Mouse (Mus musculus) midbrain, embryonic 11.5 days (tissue): ENCODE measurements around the gene Thra. TPM values are rescaled to one million over a fixed set of nuclear protein-coding genes. Genes with fewer than 3 reads are reported as not detected.

Experiments
- ATAC-seq: fragments of 200-750 bp; cut with Nextera tagmentation; 2 replicates; pipeline ENCODE4 v1.8.0; 2017; ENCODE audit warnings: moderate TSS enrichment, moderate library complexity; ENCODE audit not compliant: low FRiP score
- DNase-seq: peaks from one replicate; pipeline ENCODE4 v3.0.0; 2015; ENCODE audit warnings: low spot score; ENCODE audit errors: missing footprints
- H3K27ac ChIP-seq: fragments of 300-500 bp; sonication (generic); 2 replicates; pipeline ENCODE4 v1.5.1; 2014; ENCODE audit warnings: low read depth, low read length
- H3K27me3 ChIP-seq: fragments of 300-500 bp; sonication (generic); 2 replicates; pipeline ENCODE4 v1.6.1; 2014; ENCODE audit warnings: mild to moderate bottlenecking, low read length, moderate library complexity, mixed read lengths; ENCODE audit not compliant: control insufficient read depth, insufficient read depth
- H3K36me3 ChIP-seq: fragments of 300-500 bp; sonication (generic); 2 replicates; pipeline ENCODE4 v1.6.1; 2014; ENCODE audit warnings: mild to moderate bottlenecking, low read length, moderate library complexity, mixed read lengths; ENCODE audit not compliant: control insufficient read depth, insufficient read depth
- H3K4me1 ChIP-seq: fragments of 300-500 bp; sonication (generic); 2 replicates; pipeline ENCODE4 v1.6.1; 2014; ENCODE audit warnings: low read length; ENCODE audit not compliant: control insufficient read depth, insufficient read depth
- H3K4me2 ChIP-seq: fragments of 300-500 bp; sonication (generic); 2 replicates; pipeline ENCODE4 v1.6.1; 2014; ENCODE audit warnings: mild to moderate bottlenecking, moderate library complexity
- H3K4me3 ChIP-seq: fragments of 300-500 bp; sonication (generic); 2 replicates; pipeline ENCODE4 v1.5.1; 2014; ENCODE audit warnings: low read depth, low read length
- H3K9ac ChIP-seq: fragments of 300-500 bp; sonication (generic); 2 replicates; pipeline ENCODE4 v1.6.1; 2014; ENCODE audit warnings: low read length
- H3K9me3 ChIP-seq: fragments of 300-500 bp; sonication (generic); 2 replicates; pipeline ENCODE4 v1.6.1; 2016; ENCODE audit warnings: low read length; ENCODE audit not compliant: control insufficient read depth
- whole genome bisulfite sequencing: fragments of 180-500 bp; shearing (Covaris S2); extraction: QIAGEN DNeasy Blood & Tissue Kit; methylation state at CpG from one replicate; pipeline ENCODE4 v1.1.7; 2014; 5-methylcytosine and 5-hydroxymethylcytosine counted together
- polyA plus RNA-seq: library from polyadenylated mRNA; unstranded; fragments of >200 nt; fragmentation: Nextera tagmentation; extraction: Ambion mirVana; gene quantifications from 2 replicates; pipeline ENCODE4 v1.2.1, GENCODE M21; 2014

The Thra gene
- polyA plus RNA-seq, 1 experiment from 2014 or later, result 23.7 TPM

- no peaks in the 10 kb centered on the region for H3K9me3 ChIP-seq
- peak overlapping the region; percentile 50 for H3K9ac ChIP-seq
- H3K27me3 ChIP-seq, result no peaks in the 10 kb centered on the region
- peaks cover 87% of the 10 kb centered on the region for H3K4me1 ChIP-seq
- peak overlapping the region; percentile 44; the same call in 1 of the 2 replicates for H3K27ac ChIP-seq
- DNase-seq (peak; percentile 92), ATAC-seq (peak; percentile 56; the same call in 1 of the 2 replicates)
- WGBS, result 13% methylated on average over 19 of the region's 19 CpGs
- H3K4me3 ChIP-seq, result no peak overlapping the region
- peak overlapping the region; percentile 38 for H3K4me2 ChIP-seq
- H3K36me3 ChIP-seq, result no peaks in the 10 kb centered on the region
Measured at GRCm38 (mm10) chr11:98746855-98747693, 6.6 kb downstream of the Thra start.

DNA sequence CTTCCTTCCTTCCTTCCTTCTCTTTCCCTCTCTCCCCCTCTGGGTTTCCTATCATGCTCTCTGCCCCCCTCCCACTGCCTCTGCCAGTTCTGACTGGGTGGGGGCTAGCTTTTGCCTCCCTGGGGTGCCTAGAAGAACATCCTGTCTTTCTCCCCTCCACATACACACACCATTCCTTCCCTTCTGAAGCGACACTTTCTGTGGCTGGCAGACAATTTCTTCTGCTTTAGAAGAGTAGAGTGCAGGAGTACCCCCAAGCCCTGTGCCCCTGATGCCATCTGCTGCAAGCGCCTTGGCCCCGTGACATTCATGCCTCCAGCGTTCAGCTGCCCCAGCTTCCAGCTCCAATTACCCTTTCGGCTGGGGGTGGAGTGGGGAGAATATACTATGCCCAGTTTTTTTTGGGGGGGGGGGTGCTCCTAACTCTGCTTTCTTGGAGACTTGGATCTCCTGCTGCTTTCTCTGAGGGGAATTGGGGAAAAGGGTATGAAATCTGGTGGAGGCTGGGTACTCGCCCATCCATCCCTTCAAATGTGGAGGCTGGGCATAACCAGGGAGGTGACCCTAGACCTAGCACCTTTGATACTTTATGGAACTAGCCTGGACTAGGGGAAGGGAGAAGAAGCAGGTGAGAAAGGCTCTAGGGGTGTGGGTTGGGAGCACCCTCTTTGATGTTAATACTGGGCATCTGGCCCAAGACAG lies 7.5 kb downstream of the Thra start:
- DNase-seq, result peak; percentile 91
- Histone ChIP-seq H3K27me3 (no peaks in the 10 kb centered on the region), H3K9ac (peak overlapping the region; percentile 37), H3K4me2 (peak overlapping the region; percentile 12), H3K4me3 (no peak overlapping the region), H3K36me3 (no peaks in the 10 kb centered on the region), H3K27ac (peak overlapping the region; percentile 38), H3K4me1 (peaks cover 85% of the 10 kb centered on the region), H3K9me3 (no peaks in the 10 kb centered on the region)
- ATAC-seq, result no peak
- WGBS, result 28% methylated on average over 6 of the region's 6 CpGs

DNA sequence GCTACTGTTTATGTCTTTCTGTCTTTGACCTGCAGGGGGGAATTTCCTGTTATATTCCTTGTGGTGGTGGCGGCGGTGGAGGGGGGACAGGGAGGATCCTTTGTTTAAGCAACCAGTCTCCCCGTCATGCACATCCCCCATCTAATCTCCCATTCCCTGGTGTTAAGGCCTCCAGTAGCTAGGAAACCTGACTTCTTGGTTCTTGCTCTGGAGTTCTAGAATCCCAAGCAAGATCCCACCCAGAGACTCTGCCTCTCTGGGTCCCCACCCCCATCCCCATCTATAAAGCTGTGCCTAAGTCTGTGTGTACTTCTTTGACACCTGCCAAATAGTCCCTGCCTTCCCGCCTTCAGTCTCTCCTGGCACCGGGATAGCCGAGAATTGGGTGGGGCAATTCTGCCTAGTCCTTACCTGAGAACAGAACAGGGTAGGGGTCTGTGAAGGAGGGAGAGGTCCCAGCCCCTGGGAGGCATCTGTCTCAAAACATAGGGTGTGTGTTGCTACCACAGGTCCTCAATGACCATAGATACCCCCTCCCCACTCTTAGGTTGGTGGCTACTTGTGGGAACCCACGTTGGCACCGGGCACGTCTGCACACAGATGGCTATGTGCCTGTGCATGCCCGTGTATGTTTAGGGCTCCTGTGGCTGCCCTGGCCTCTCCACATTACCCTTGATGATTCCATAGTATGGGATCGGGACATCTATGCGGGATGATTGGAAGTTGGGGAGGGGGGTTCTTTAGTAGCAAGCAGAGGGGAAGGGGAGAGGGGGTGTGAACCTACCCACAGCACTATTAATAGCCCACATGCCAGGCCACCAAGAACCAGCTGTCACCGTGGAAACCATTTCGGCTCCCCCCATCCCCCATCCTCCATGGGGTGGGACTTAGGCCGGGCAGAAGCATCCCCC lies 8.3 kb downstream of the Thra start:
- Histone ChIP-seq H3K27ac (peak overlapping the region; percentile 38), H3K9ac (peak overlapping the region; percentile 48), H3K4me2 (peak overlapping the region; percentile 12), H3K36me3 (no peaks in the 10 kb centered on the region), H3K4me1 (peaks cover 77% of the 10 kb centered on the region), H3K4me3 (no peak overlapping the region), H3K27me3 (no peaks in the 10 kb centered on the region), H3K9me3 (no peaks in the 10 kb centered on the region)
- 22% methylated on average over 15 of the region's 15 CpGs for WGBS
- 0 out of 2 replicates have a peak, but pooled peaks have one; percentile 6 for ATAC-seq
- peak; percentile 90 for DNase-seq

DNA sequence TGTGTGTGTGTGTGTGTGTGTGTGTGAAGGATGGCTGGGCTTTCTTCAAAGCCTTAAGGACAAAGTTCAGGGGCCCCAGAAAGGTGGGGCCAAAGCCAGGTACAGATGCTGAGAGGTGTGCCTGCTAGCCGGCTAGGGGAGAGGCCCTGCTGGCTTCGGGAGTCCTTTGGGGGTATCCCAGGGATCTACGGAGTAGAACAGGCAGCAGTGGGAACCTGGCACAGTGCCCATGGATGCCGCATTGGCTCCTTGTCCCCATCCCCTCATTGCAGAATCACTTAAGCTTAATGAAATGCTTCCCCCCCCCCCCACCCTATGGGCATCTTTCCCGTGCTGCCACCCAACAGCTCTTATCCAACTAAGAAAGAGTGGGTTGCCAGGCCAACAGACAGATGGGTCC lies 9.3 kb downstream of the Thra start:
- H3K9me3 ChIP-seq, result no peaks in the 10 kb centered on the region
- peaks cover 73% of the 10 kb centered on the region for H3K4me1 ChIP-seq
- DNase-seq (peak; percentile 88), ATAC-seq (no peak)
- 49% methylated on average over 5 of the region's 5 CpGs for WGBS
- peak overlapping the region; percentile 48 for H3K9ac ChIP-seq
- H3K27ac ChIP-seq, result peak overlapping the region; percentile 38
- H3K4me3 ChIP-seq, result no peak overlapping the region
- no peaks in the 10 kb centered on the region for H3K36me3 ChIP-seq
- peak overlapping the region; percentile 12; the same call in 1 of the 2 replicates for H3K4me2 ChIP-seq
- no peaks in the 10 kb centered on the region for H3K27me3 ChIP-seq

- DNase-seq, result no peak
- peaks cover 68% of the 10 kb centered on the region for H3K4me1 ChIP-seq
- H3K27ac ChIP-seq, result peak overlapping the region; percentile 41
- no peaks in the 10 kb centered on the region for H3K27me3 ChIP-seq
- no peaks in the 10 kb centered on the region for H3K9me3 ChIP-seq
- no peak overlapping the region for H3K4me2 ChIP-seq
- H3K4me3 ChIP-seq, result no peak overlapping the region
- H3K36me3 ChIP-seq, result no peaks in the 10 kb centered on the region
- ATAC-seq, result peak; percentile 33; the same call in 1 of the 2 replicates
- 38% methylated on average over 17 of the region's 17 CpGs for WGBS
- peak overlapping the region; percentile 30 for H3K9ac ChIP-seq
Measured at GRCm38 (mm10) chr11:98750351-98751201, 10.1 kb downstream of the Thra start.

GRCm38 (mm10) chr11:98751221-98751782 lies 10.9 kb downstream of the Thra start:
- peak overlapping the region; percentile 28 for H3K9ac ChIP-seq
- H3K27ac ChIP-seq, result peak overlapping the region; percentile 41; the same call in 1 of the 2 replicates
- H3K4me1 ChIP-seq, result peaks cover 62% of the 10 kb centered on the region
- H3K4me2 ChIP-seq, result no peak overlapping the region
- H3K27me3 ChIP-seq, result no peaks in the 10 kb centered on the region
- ATAC-seq (no peak), DNase-seq (no peak)
- H3K36me3 ChIP-seq, result no peaks in the 10 kb centered on the region
- H3K4me3 ChIP-seq, result no peak overlapping the region
- no peaks in the 10 kb centered on the region for H3K9me3 ChIP-seq
- WGBS, result 48% methylated on average over 6 of the region's 6 CpGs

GRCm38 (mm10) chr11:98752562-98753140 lies 12.2 kb downstream of the Thra start:
- no peak overlapping the region for H3K4me2 ChIP-seq
- no peaks in the 10 kb centered on the region for H3K36me3 ChIP-seq
- no peak overlapping the region for H3K27ac ChIP-seq
- no peaks in the 10 kb centered on the region for H3K27me3 ChIP-seq
- 89% methylated on average over 10 of the region's 10 CpGs for WGBS
- H3K4me3 ChIP-seq, result no peak overlapping the region
- H3K9me3 ChIP-seq, result no peaks in the 10 kb centered on the region
- DNase-seq, result no peak
- peaks cover 50% of the 10 kb centered on the region for H3K4me1 ChIP-seq
- H3K9ac ChIP-seq, result no peak overlapping the region
- no peak for ATAC-seq
